Mouse (Mus musculus): ENCODE results near the gene Pde4dip. TPM values are rescaled to one million over a fixed set of nuclear protein-coding genes. Genes with fewer than 3 reads are reported as not detected.

Pde4dip gene
- polyA plus RNA-seq, 1 experiment from 2014 or later: 27.1 TPM

DNA sequence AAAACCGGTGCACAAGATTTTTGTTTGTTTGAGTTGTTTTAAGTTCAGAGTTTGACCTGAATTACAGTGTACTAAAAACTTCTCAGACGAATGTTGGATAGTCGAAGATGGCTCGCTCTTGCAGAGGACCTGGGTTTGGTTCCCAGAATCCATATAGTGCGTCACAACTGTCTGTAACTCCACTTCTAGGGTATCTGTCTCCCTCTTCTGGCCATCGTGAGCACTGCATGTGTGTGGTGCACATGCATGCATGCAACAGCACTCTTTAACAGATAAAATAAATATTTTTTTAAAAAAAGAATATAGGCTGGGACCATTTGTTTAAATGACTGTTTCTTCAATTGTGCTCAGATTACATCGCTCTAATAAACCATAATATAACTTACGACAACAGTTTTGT is 233.6 kb downstream of the Pde4dip start:
- Histone ChIP-seq H3K9me3 (ENCODE audit: control insufficient read depth, low read depth, low read length) (no peaks in the 10 kb centered on the region), H3K4me3 (ENCODE audit: low read depth, low read length) (no peak overlapping the region), H3K9ac (replicated peaks; ENCODE audit: low read depth, low read length) (no peak overlapping the region), H3K36me3 (ENCODE audit: control insufficient read depth, insufficient read depth, low read length) (no peaks in the 10 kb centered on the region), H3K4me1 (ENCODE audit: control insufficient read depth, insufficient read depth, low read length) (peaks cover 15% of the 10 kb centered on the region; the same call in 1 of the 2 replicates), H3K27me3 (ENCODE audit: control insufficient read depth, insufficient read depth, low read length) (no peaks in the 10 kb centered on the region), H3K4me2 (replicated peaks; ENCODE audit: low read depth, low read length) (no peak overlapping the region), H3K27ac (ENCODE audit: low read length) (no peak overlapping the region)
- ATAC-seq (ENCODE audit: insufficient number of reproducible peaks, insufficient read depth, low FRiP score, low read depth): no peak
- WGBS: 84% methylated on average over 8 of the region's 8 CpGs

DNA sequence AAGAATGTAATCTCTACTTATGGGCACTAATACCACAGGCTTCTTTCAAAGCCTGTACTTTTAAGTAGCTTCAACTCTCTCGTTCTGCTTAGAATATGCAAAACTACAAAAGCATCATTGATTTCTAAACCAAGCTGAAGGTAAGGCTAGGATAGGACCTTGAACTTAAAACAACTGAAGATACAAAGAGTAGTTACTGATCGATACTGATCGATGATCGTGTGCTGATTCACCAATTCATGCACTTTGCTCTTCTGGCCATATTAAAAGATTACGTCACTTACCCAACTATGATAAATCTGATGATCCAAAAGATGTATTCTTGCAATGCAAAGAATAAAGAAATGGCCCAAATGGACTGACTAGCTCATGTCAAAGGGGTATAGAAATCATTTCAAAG is 234.7 kb downstream of the Pde4dip start:
- 93% methylated on average over 5 of the region's 5 CpGs for WGBS
- Histone ChIP-seq H3K4me3 (ENCODE audit: low read depth, low read length) (no peak overlapping the region), H3K4me1 (ENCODE audit: control insufficient read depth, insufficient read depth, low read length) (0 out of 2 replicates have a peak, but pooled peaks cover 8% of the 10 kb centered on the region), H3K27me3 (ENCODE audit: control insufficient read depth, insufficient read depth, low read length) (no peaks in the 10 kb centered on the region), H3K36me3 (ENCODE audit: control insufficient read depth, insufficient read depth, low read length) (no peaks in the 10 kb centered on the region), H3K9me3 (ENCODE audit: control insufficient read depth, low read depth, low read length) (no peaks in the 10 kb centered on the region), H3K27ac (ENCODE audit: low read length) (no peak overlapping the region), H3K4me2 (replicated peaks; ENCODE audit: low read depth, low read length) (no peak overlapping the region), H3K9ac (replicated peaks; ENCODE audit: low read depth, low read length) (no peak overlapping the region)
- ATAC-seq (ENCODE audit: insufficient number of reproducible peaks, insufficient read depth, low FRiP score, low read depth): no peak

DNA sequence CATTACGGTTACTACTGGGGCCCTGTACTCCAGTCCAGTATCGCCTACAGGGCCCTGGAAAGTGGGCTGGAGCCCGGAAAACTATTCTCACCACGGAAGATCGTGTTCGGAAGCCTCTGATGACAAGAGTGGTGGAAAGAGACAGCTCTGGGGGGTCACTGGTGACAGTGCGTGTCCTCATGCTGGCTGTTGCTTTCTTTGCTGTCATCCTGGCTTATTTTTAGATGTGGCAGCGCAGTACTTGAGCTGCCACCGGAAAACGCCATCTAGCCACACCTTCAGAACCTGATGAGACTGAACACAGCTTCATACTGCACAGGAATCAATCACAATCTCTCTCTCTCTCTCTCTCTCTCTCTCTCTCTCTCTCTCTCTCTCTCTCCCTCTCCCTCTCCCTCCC is 236.9 kb downstream of the Pde4dip start:
- Histone ChIP-seq H3K27me3 (ENCODE audit: control insufficient read depth, insufficient read depth, low read length) (no peaks in the 10 kb centered on the region), H3K36me3 (ENCODE audit: control insufficient read depth, insufficient read depth, low read length) (no peaks in the 10 kb centered on the region), H3K4me1 (ENCODE audit: control insufficient read depth, insufficient read depth, low read length) (0 out of 2 replicates have a peak, but pooled peaks cover 4% of the 10 kb centered on the region), H3K4me2 (replicated peaks; ENCODE audit: low read depth, low read length) (no peak overlapping the region), H3K27ac (ENCODE audit: low read length) (no peak overlapping the region), H3K9ac (replicated peaks; ENCODE audit: low read depth, low read length) (no peak overlapping the region), H3K4me3 (ENCODE audit: low read depth, low read length) (no peak overlapping the region), H3K9me3 (ENCODE audit: control insufficient read depth, low read depth, low read length) (no peaks in the 10 kb centered on the region)
- no peak for ATAC-seq (ENCODE audit: insufficient number of reproducible peaks, insufficient read depth, low FRiP score, low read depth)
- 68% methylated on average over 10 of the region's 10 CpGs for WGBS

DNA sequence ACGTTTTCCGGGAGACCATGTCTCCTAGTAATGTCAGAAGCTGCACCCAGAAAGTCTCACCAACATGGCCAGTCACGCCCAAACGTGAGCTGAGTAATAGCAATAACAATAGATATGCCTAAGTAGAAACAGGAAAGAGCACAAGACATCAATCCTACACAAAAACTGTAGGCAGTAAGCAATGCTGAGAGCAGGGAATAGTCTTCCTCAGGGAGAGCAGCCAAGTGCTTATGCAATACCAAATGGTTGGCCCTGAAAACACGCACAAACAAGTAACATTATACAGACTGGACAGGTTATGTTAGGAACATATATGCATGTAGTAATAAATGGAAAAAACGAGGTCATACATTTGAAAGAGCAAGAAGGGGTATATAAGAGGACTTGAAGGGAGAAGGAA is 239.0 kb downstream of the Pde4dip start:
- Histone ChIP-seq H3K27ac (ENCODE audit: low read length) (no peak overlapping the region), H3K9ac (replicated peaks; ENCODE audit: low read depth, low read length) (no peak overlapping the region), H3K9me3 (ENCODE audit: control insufficient read depth, low read depth, low read length) (no peaks in the 10 kb centered on the region), H3K36me3 (ENCODE audit: control insufficient read depth, insufficient read depth, low read length) (no peaks in the 10 kb centered on the region), H3K4me1 (ENCODE audit: control insufficient read depth, insufficient read depth, low read length) (0 out of 2 replicates have a peak, but pooled peaks cover 4% of the 10 kb centered on the region), H3K4me2 (replicated peaks; ENCODE audit: low read depth, low read length) (no peak overlapping the region), H3K4me3 (ENCODE audit: low read depth, low read length) (no peak overlapping the region), H3K27me3 (ENCODE audit: control insufficient read depth, insufficient read depth, low read length) (no peaks in the 10 kb centered on the region)
- WGBS: 69% methylated on average over 6 of the region's 6 CpGs
- ATAC-seq (ENCODE audit: insufficient number of reproducible peaks, insufficient read depth, low FRiP score, low read depth): no peak

DNA sequence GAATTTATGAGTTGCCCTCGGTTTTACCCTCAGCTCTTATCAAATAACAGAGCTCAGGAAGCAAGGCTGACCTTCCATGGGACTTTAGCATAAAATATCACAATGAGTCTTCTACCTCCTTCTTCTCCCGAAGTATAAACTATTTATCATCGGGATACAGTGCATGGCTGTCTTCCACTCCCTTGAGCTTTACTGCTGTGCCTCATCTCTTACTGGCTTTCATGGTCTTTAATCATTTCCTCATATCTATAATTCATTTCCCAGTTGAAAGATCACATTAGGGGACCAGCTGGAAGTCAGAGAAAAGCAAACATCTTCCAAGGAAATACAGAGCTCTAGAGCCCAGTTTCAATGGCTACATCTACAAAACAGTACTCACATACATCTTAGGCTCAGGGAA is 239.5 kb downstream of the Pde4dip start:
- no peak overlapping the region for H3K27ac ChIP-seq (ENCODE audit: low read length)
- 0 out of 2 replicates have a peak, but pooled peaks cover 4% of the 10 kb centered on the region for H3K4me1 ChIP-seq (ENCODE audit: control insufficient read depth, insufficient read depth, low read length)
- no peak overlapping the region for H3K4me2 ChIP-seq (replicated peaks; ENCODE audit: low read depth, low read length)
- H3K27me3 ChIP-seq (ENCODE audit: control insufficient read depth, insufficient read depth, low read length): no peaks in the 10 kb centered on the region
- H3K9ac ChIP-seq (replicated peaks; ENCODE audit: low read depth, low read length): no peak overlapping the region
- no peak overlapping the region for H3K4me3 ChIP-seq (ENCODE audit: low read depth, low read length)
- WGBS: 52% methylated on average over 3 of the region's 3 CpGs
- no peaks in the 10 kb centered on the region for H3K36me3 ChIP-seq (ENCODE audit: control insufficient read depth, insufficient read depth, low read length)
- ATAC-seq (ENCODE audit: insufficient number of reproducible peaks, insufficient read depth, low FRiP score, low read depth): no peak
- H3K9me3 ChIP-seq (ENCODE audit: control insufficient read depth, low read depth, low read length): no peaks in the 10 kb centered on the region

DNA sequence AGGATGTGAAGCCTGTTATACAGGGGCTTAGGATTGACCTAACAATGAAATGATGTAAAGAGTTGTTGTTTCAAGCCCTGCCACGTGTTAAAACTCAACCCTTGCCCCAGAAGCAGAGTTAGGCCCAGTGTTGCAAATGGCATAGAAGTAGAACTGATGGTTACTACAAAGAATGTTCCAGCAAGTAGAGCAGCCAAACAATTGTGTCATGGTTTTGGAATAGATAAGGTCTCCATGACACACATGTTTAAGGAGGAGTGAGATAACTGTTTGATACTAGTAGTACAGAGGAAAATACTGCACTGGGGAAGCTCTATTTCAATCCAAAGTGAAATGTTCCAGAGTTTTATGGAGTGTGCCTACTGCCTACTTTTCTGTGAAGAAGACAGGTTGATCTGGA is 240.0 kb downstream of the Pde4dip start:
- no peak overlapping the region for H3K9ac ChIP-seq (replicated peaks; ENCODE audit: low read depth, low read length)
- H3K27ac ChIP-seq (ENCODE audit: low read length): no peak overlapping the region
- H3K27me3 ChIP-seq (ENCODE audit: control insufficient read depth, insufficient read depth, low read length): no peaks in the 10 kb centered on the region
- WGBS: 41% methylated on average over 1 of the region's 1 CpGs
- no peaks in the 10 kb centered on the region for H3K9me3 ChIP-seq (ENCODE audit: control insufficient read depth, low read depth, low read length)
- 0 out of 2 replicates have a peak, but pooled peaks cover 4% of the 10 kb centered on the region for H3K4me1 ChIP-seq (ENCODE audit: control insufficient read depth, insufficient read depth, low read length)
- no peak for ATAC-seq (ENCODE audit: insufficient number of reproducible peaks, insufficient read depth, low FRiP score, low read depth)
- no peak overlapping the region for H3K4me2 ChIP-seq (replicated peaks; ENCODE audit: low read depth, low read length)
- H3K4me3 ChIP-seq (ENCODE audit: low read depth, low read length): no peak overlapping the region
- H3K36me3 ChIP-seq (ENCODE audit: control insufficient read depth, insufficient read depth, low read length): no peaks in the 10 kb centered on the region

DNA sequence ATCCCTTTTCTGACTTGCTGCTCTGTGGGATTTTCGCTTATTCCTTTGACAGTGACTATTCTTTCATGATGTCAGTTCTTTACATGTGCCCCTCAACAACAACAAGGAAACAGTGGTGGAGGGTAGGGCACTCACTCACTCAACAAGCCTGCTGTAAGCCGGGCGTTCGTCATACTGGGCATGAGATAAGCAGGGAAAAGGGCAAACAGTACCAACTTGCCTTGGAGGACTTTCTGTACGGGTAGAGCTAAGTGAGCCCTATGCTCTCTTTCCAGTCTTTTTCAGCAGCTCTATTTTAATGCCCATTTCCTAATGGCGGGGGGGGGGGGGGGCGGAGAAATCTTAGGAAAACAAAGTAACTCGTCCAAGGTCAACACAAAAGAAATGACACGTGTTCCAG is 246.5 kb downstream of the Pde4dip start:
- Histone ChIP-seq H3K4me1 (ENCODE audit: control insufficient read depth, insufficient read depth, low read length) (no peaks in the 10 kb centered on the region), H3K9me3 (ENCODE audit: control insufficient read depth, low read depth, low read length) (no peaks in the 10 kb centered on the region), H3K36me3 (ENCODE audit: control insufficient read depth, insufficient read depth, low read length) (no peaks in the 10 kb centered on the region), H3K27ac (ENCODE audit: low read length) (no peak overlapping the region), H3K4me3 (ENCODE audit: low read depth, low read length) (no peak overlapping the region), H3K9ac (replicated peaks; ENCODE audit: low read depth, low read length) (no peak overlapping the region), H3K27me3 (ENCODE audit: control insufficient read depth, insufficient read depth, low read length) (no peaks in the 10 kb centered on the region), H3K4me2 (replicated peaks; ENCODE audit: low read depth, low read length) (no peak overlapping the region)
- ATAC-seq (ENCODE audit: insufficient number of reproducible peaks, insufficient read depth, low FRiP score, low read depth): no peak
- 79% methylated on average over 9 of the region's 9 CpGs for WGBS

DNA sequence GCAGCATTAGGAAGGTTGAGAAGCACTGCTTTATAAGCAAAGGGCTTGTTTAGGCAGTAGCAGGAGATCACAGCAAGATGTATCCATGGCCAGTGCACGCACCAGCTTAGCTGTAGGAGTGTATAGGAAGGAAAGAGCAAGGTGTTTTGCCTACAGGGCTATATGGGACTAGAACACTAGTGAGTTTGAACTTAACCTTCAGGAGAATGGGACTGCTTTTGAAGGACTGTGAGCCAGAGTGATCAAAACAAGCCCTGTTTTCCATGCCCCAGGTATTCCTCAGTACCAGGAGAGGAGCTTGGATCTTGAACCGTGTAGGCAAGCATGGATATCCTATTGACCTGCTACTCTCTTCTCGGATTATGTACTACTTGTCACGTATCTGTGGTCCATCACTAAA is 247.1 kb downstream of the Pde4dip start:
- Histone ChIP-seq H3K36me3 (ENCODE audit: control insufficient read depth, insufficient read depth, low read length) (no peaks in the 10 kb centered on the region), H3K4me3 (ENCODE audit: low read depth, low read length) (no peak overlapping the region), H3K4me1 (ENCODE audit: control insufficient read depth, insufficient read depth, low read length) (no peaks in the 10 kb centered on the region), H3K9me3 (ENCODE audit: control insufficient read depth, low read depth, low read length) (no peaks in the 10 kb centered on the region), H3K27me3 (ENCODE audit: control insufficient read depth, insufficient read depth, low read length) (no peaks in the 10 kb centered on the region), H3K4me2 (replicated peaks; ENCODE audit: low read depth, low read length) (no peak overlapping the region), H3K9ac (replicated peaks; ENCODE audit: low read depth, low read length) (no peak overlapping the region), H3K27ac (ENCODE audit: low read length) (no peak overlapping the region)
- 90% methylated on average over 4 of the region's 4 CpGs for WGBS
- ATAC-seq (ENCODE audit: insufficient number of reproducible peaks, insufficient read depth, low FRiP score, low read depth): no peak
